Mouse (Mus musculus) urinary bladder, postnatal 4 days (tissue): ENCODE data around the gene Mpg.
"Not testable (repeated sequence)": the region's sequence is repeated elsewhere in the genome, so short reads cannot be mapped to it uniquely, and the experiment has no call there.

Experiments
- DNase-seq, 2 experiments: peaks; one replicate each; pipeline ENCODE4 v3.0.0; 2021 to 2022; ENCODE audit warnings: low spot score in 2 of 2

Mpg gene

DNA sequence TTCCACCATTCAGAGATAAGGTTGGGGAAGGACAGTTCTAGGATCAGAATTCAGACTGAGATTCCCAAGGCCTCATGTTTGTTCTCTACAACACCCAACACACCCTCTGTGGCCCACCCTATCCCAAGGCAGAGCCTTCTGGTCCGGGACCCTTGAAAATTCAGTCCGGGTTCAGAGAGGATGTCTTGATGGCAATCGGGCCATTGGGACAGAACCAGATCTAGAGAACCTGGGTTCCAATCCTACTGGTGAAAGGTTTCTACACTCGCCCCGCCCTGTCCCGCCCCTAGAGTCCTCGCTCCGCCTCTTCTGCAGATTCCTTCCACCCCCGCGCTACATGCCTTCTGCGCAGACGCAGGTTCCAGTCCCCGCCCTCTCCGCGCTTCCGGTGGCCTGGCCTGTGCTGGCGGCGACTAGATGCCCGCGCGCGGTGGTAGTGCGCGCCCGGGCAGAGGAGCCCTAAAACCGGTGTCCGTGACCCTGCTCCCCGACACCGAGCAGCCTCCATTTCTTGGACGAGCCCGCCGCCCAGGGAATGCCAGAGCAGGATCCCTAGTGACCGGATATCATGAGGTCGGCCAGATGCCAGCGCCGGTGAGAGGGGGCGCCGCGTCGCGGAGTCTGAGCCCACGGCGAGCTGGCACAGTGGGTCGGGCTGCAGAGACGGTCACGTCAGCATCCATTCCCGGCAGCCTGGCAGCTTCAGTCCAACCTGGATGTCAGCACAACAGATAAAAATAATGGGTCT lies at the start of gene Mpg:
TSS of gene Mpg (plus strand) at position 382 of the 748 bp plus-strand sequence.
- peak; percentile 85 to 86 for DNase-seq

GRCm38 (mm10) chr11:32178506-32178905 lies 47.8 kb upstream of the Mpg start:
- no peak for DNase-seq

DNA sequence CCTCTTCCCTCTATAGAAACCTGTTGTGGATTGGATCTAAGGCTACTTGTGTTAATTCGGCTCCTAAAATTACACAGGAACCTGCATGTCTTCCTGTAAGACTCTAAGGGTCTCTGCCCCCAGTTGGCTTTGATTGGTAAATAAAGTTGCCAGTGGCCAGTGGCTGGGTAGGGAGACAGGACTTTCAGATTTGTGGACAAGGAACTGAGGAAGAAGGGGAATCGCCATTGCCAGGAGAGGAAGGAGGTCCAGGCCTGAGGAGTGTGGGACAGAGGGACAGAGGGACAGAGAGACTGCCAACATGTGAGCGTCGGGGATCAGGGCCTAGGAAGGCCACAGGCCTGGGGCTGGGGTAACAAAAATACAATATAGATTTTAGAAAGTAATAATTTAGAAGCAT lies 45.1 kb upstream of the Mpg start:
- no peak for DNase-seq

- DNase-seq, result peak; percentile 62 to 87
These were observed 44.1 kb upstream of the Mpg start for GRCm38 (mm10) chr11:32181973-32182868.

DNA sequence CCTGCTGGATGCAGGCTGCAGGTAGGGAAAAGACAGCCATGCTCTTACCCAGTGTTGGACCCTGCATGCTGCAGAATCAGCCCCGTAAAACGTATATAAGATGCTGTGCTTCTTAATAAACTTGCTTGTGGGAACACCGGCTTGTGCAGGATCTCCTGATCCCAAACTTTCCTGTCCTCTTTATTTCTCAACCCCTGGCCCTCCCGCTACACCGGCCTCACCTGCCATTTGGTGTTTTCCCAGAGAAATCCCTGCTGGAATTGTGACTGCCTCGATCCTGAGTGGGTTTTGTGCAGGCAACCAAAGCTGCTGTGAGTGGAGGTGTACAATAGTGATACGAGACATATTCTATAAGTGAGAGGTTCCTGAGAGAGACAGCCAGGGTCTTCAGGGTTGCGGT lies 41.8 kb upstream of the Mpg start:
- peak in 1 of 2 experiments; percentile 49 for DNase-seq

DNA sequence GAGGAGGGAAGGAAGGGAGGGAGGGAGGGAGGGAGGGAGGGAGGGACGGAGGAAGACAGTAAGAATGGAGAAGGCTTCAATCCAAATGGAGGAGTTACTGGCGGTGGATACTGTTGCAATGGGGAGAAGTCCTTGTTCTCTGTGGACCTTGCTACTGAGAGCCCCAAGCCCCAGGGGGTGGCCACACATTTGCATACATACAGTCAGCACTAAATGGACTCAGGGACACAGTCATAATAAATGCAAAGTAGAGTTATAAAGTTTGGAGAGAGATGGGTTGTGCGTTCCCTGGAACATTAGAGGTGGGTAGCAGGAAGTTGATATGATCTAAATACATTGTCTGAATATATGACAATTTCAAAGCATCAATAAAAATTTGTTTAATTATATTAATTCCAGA lies 40.3 kb upstream of the Mpg start:
- no peak for DNase-seq

DNA sequence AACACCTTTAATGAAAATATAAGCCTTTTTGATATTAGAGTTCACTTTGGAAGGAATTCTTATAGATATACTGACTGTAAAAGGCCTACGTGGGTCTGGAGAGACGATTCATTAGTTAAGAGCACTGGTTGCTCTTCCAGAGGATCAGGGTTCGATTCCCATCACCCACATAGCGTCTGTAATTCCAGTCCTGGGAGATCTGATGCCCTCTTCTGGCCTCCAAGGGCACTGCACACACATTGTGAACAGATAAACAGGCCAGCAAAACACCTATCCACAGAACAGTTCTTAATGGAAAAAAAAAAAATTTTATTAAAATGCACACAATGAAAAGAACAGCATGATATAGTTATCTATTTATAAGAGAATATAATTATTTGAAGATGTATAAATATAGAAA lies 39.0 kb upstream of the Mpg start:
- DNase-seq, result no peak

DNA sequence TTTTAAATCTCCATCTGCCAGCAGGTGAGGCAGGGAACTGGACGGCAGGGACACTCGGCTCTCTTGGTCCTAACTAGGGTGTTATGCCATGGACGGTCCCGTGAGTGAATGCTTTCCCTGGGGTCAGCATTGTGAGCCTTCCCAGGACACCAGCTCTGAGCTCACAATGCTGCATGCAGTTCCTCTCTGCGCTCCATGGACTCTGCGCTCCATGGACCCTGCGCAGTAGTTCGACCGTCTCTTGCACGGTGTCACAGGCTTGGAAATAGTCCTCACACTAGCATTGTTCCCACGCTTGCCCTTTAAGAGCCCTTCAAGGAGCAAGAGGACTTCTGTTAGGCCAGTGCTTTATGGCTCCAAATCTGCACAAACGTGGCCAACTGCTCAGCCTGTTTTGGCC lies 37.4 kb upstream of the Mpg start:
- peak in 1 of 2 experiments; percentile 51 for DNase-seq

GRCm38 (mm10) chr11:32189434-32189833 lies 36.9 kb upstream of the Mpg start:
- DNase-seq, result peak in 1 of 2 experiments; percentile 28

DNA sequence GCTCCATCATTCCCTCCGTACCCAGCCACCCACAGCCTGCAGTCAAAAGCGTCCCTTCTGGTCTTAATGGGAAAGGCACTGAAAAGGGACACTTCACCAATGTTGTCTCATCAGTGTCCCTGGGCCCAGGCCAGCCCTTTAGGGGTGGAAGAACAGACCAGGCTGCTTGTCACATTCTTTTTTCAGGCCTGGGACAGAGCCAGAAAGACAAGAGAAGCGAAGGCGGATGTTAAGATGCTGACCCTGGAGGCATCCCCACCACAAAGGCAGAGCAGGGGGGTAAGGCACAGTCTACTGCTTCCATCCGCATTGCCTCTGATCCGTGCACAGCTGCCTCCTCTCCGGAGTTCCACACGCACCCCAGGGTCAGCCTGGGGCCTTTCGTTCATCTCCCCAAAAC lies 36.2 kb upstream of the Mpg start:
- peak in 1 of 2 experiments; percentile 13 for DNase-seq

DNA sequence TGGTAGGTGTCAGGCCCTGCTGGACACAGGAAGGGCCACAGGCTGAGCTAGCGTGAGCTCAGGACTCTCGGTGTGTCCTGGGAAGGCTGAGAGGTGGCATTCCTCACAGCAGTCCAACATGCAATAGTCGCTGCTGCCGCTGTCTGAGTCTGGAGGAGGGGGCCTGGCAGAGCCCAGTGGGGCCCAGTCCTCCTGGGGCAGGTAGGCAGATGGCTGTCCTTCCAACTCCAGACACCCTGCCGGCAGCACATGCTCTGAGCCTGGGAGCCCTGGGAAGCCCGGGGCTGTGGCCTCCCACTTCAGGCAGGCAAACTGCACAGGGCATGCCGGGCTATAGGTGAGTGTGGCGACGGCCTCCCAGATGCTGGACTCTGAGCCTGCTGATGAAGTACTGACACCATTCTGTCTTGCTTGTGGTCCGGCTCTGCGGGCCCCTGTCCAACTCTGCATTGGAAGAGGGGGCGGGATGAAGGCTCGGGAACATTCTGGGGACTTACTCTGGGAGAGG lies 35.6 kb upstream of the Mpg start:
- peak in 1 of 2 experiments; percentile 14 for DNase-seq

GRCm38 (mm10) chr11:32193156-32193555 lies 33.1 kb upstream of the Mpg start:
- DNase-seq, result peak in 1 of 2 experiments; percentile 5

GRCm38 (mm10) chr11:32194086-32194485 lies 32.2 kb upstream of the Mpg start:
- peak in 1 of 2 experiments; percentile 59 for DNase-seq

- DNase-seq, result peak in 1 of 2 experiments; percentile 55
These were observed 31.7 kb upstream of the Mpg start for GRCm38 (mm10) chr11:32194626-32195025.

DNA sequence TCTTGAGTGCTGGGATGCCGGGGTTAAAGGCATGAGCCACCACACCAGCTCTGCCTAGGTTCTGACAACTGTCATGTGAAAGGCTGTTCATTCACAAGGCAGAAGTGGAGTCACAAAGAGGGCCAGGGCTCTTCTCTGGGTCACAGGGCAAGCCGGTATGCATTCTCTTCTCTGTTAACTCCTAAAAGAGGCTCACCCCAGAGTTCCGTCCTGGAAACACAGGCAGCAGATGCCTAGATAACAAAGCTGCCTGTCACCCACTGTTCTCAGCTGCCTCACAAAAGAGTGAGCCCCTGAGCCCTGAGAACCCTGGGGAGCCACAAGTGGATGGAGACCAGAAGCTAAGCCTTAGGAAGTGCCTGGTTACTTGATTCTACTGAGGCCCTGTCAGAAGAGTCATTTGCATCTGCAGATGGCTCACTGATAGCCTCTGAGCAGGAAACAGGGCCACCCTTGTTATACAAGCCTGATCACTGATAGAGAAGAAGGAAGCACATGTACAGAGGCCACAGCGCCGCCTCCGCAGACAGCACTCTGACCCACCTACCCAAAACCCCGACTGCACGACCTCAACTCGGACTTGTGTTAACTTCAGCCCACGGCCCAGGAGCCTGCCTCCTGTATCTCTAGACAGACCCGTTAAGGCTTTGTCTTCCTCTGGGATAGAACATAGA lies 30.3 kb upstream of the Mpg start:
- peak in 1 of 2 experiments; percentile 38 for DNase-seq

GRCm38 (mm10) chr11:32196727-32197126 lies 29.6 kb upstream of the Mpg start:
- DNase-seq, result peak in 1 of 2 experiments; percentile 44

DNA sequence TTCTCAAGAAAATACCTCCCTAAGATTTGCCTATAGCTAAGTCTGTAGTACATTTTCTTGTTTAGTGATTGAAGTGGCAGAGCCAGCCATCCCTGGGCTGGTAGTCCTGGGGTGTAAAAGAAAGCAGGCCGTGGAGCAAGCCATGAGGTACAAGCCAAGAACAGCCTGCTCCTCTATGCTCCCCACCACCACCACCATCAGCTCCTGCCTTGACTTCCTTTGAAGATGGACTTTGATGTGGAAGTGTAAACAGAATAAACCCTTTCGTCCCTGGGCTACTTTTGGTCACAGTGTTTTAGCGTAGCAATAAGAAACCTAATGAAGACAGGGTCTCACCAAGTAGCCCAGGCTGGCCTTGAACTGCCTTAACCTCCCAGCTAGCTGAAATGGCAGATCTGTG lies 28.5 kb upstream of the Mpg start:
- DNase-seq, result no peak

- no peak for DNase-seq
These were observed 27.9 kb upstream of the Mpg start for GRCm38 (mm10) chr11:32198256-32198955.

GRCm38 (mm10) chr11:32199230-32199629 lies 27.1 kb upstream of the Mpg start:
- DNase-seq, result no peak

DNA sequence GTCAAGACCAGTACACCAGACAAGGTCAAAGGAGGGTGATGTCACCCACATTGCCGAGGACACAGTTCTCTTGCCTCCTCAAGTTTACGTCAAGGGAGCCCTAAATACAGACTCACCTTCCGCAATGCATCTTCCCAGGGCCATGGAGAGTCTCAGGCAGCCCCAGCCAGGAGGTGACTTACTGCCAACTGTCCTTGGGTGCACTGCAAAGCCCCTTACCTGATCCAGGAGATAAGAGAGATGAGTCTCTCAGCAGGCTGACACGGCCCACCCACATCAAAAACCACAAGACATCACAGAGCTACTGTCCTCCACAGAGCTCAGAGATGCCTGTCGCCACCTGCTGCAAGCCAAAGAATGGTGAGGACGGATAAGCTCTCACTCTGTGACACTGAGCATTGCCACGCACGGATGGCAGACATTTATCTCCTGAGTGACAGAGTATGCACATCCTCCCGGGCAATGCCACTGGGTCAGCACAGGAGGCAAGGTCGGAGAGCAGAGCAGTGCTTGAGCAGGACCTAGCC lies 26.2 kb upstream of the Mpg start, which contains the start of gene Il9r:
TSS of gene Il9r (minus strand) at position 205 of the 527 bp plus-strand sequence.
- no peak for DNase-seq

DNA sequence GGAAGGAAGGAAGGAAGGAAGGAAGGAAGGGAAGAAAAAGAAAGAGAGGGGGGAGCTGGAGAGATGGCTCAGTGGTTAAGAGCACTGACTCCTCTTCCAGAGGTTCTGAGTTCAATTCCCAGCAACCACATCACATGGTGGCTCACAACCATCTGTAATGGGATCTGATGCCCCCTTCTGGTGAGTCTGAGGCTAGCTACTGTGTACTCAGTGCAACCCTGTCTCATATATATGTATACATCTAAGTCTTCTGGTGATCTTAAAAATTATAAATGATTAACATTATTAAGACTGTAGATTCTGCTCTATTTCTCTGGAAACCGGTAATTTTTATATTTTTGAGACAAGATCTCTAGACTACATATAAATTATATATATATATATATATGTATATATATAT lies 25.3 kb upstream of the Mpg start:
- DNase-seq, result not testable (repeated sequence)
